In genomic region chr5:107687161-107687560, GRCm38 (mm10) we compare ENCODE assay signal across 20 mouse cellular contexts. TPM values are rescaled to one million over a fixed set of nuclear protein-coding genes. Genes with fewer than 3 reads are reported as not detected.
DNase-seq lines count a peak whose midpoint lies in the region; ATAC-seq lines count a peak whose summit lies in the region.
"Had no signal": no experiment of that assay in that cellular context is flagged by ENCODE, and none has a peak within 500 bp of the region (broad histone marks: within the 10 kb centered on the region; RNA-seq: fewer than 3 reads in every experiment).

No protein-coding gene starts in this region.

- no peak overlapping the region for H3K4me2 ChIP-seq in forebrain, embryonic 11.5 days (ENCODE audit: low read depth, low read length, severe bottlenecking)
- no peak overlapping the region for H3K4me2 ChIP-seq in forebrain, embryonic 14.5 days (ENCODE audit: low read length)
- no peak overlapping the region for H3K4me2 ChIP-seq in intestine, embryonic 14.5 days (ENCODE audit: low read length)
- no peak overlapping the region for H3K4me2 ChIP-seq in intestine, embryonic 15.5 days (replicated peaks)
- H3K4me2 ChIP-seq in neural tube, embryonic 15.5 days, result peak overlapping the region; percentile 85; the same call in 1 of the 2 replicates

- DNase-seq in forebrain, embryonic 11.5 days (ENCODE audit: low spot score), result no peak
- DNase-seq in forebrain, embryonic 14.5 days (ENCODE audit: low spot score), result no peak
- peak; percentile 42 for DNase-seq in intestine, embryonic 14.5 days (ENCODE audit: low spot score)
- DNase-seq in neural tube, embryonic 10.5 days (ENCODE audit: extremely low spot score, low spot score), result no peak
- peak; percentile 37 for DNase-seq in splenic B cell, adult 2 months (ENCODE audit: low read depth, low spot score)
- no peak for DNase-seq in layer of hippocampus, adult 8-10 months (ENCODE audit: low spot score in 2 of 2)

- peaks cover 5% of the 10 kb centered on the region for H3K27me3 ChIP-seq in forebrain, embryonic 11.5 days (ENCODE audit: control insufficient read depth, insufficient read depth, low read length)
- H3K27me3 ChIP-seq in forebrain, embryonic 14.5 days (replicated peaks; ENCODE audit: control insufficient read depth, insufficient read depth, low read length), result 0 out of 2 replicates have a peak, but pooled peaks cover 3% of the 10 kb centered on the region
- no peaks in the 10 kb centered on the region for H3K27me3 ChIP-seq in intestine, embryonic 14.5 days (replicated peaks; ENCODE audit: control insufficient read depth, insufficient read depth, low read length)
- no peaks in the 10 kb centered on the region for H3K27me3 ChIP-seq in intestine, embryonic 15.5 days (replicated peaks)
- peaks cover 12% of the 10 kb centered on the region for H3K27me3 ChIP-seq in neural tube, embryonic 15.5 days (replicated peaks)
- H3K27me3 ChIP-seq in splenic B cell, adult 2 months (ENCODE audit: control insufficient read depth, insufficient read depth, low read length, poor library complexity, severe bottlenecking), result no peaks in the 10 kb centered on the region

- WGBS in forebrain, embryonic 11.5 days, result 93% methylated on average over 5 of the region's 5 CpGs
- WGBS in forebrain, embryonic 14.5 days, result 97% methylated on average over 5 of the region's 5 CpGs
- WGBS in intestine, embryonic 14.5 days, result 94% methylated on average over 5 of the region's 5 CpGs
- 89% methylated on average over 5 of the region's 5 CpGs for WGBS in intestine, embryonic 15.5 days
- 95% methylated on average over 5 of the region's 5 CpGs for WGBS in neural tube, embryonic 15.5 days

- no peak overlapping the region for H3K9ac ChIP-seq in forebrain, embryonic 11.5 days (ENCODE audit: low read length)
- no peak overlapping the region for H3K9ac ChIP-seq in forebrain, embryonic 14.5 days (ENCODE audit: low read length)
- no peak overlapping the region for H3K9ac ChIP-seq in intestine, embryonic 14.5 days (ENCODE audit: low read length)
- no peak overlapping the region for H3K9ac ChIP-seq in intestine, embryonic 15.5 days
- H3K9ac ChIP-seq in neural tube, embryonic 15.5 days (replicated peaks), result no peak overlapping the region
- H3K9ac ChIP-seq: heart, embryonic 12.5 days; kidney, embryonic 15.5 days; liver, embryonic 14.5 days; neural tube, embryonic 13.5 days had no signal

- H3K27ac ChIP-seq in forebrain, embryonic 11.5 days (ENCODE audit: low read depth, low read length), result no peak overlapping the region
- H3K27ac ChIP-seq in forebrain, embryonic 14.5 days (ENCODE audit: low read depth, low read length), result no peak overlapping the region
- no peak overlapping the region for H3K27ac ChIP-seq in intestine, embryonic 14.5 days (ENCODE audit: low read depth)
- H3K27ac ChIP-seq in intestine, embryonic 15.5 days, result no peak overlapping the region
- H3K27ac ChIP-seq in neural tube, embryonic 15.5 days (replicated peaks), result no peak overlapping the region
- H3K27ac ChIP-seq: hindbrain, embryonic 12.5 days; kidney, embryonic 15.5 days; liver, embryonic 14.5 days had no signal

- no peaks in the 10 kb centered on the region for H3K4me1 ChIP-seq in forebrain, embryonic 11.5 days (replicated peaks; ENCODE audit: control insufficient read depth, insufficient read depth, low read length)
- H3K4me1 ChIP-seq in forebrain, embryonic 14.5 days (ENCODE audit: control insufficient read depth, insufficient read depth, low read length), result no peaks in the 10 kb centered on the region; the same call in 1 of the 2 replicates
- 0 out of 2 replicates have a peak, but pooled peaks cover 6% of the 10 kb centered on the region for H3K4me1 ChIP-seq in intestine, embryonic 14.5 days (replicated peaks; ENCODE audit: control insufficient read depth, insufficient read depth, low read length)
- H3K4me1 ChIP-seq in intestine, embryonic 15.5 days (replicated peaks), result peaks cover 4% of the 10 kb centered on the region
- H3K4me1 ChIP-seq in neural tube, embryonic 15.5 days, result peaks cover 12% of the 10 kb centered on the region

- H3K36me3 ChIP-seq in forebrain, embryonic 11.5 days (ENCODE audit: control insufficient read depth, insufficient read depth, low read length), result no peaks in the 10 kb centered on the region
- H3K36me3 ChIP-seq in forebrain, embryonic 14.5 days (ENCODE audit: control insufficient read depth, insufficient read depth, low read length), result no peaks in the 10 kb centered on the region
- no peaks in the 10 kb centered on the region for H3K36me3 ChIP-seq in intestine, embryonic 14.5 days (ENCODE audit: control insufficient read depth, insufficient read depth, low read length)
- H3K36me3 ChIP-seq in intestine, embryonic 15.5 days, result no peaks in the 10 kb centered on the region
- H3K36me3 ChIP-seq in neural tube, embryonic 15.5 days, result no peaks in the 10 kb centered on the region
- no peaks in the 10 kb centered on the region for H3K36me3 ChIP-seq in splenic B cell, adult 2 months (ENCODE audit: control insufficient read depth, insufficient read depth, low read length, poor library complexity, severe bottlenecking)
- H3K36me3 ChIP-seq: embryonic facial prominence, embryonic 13.5 days; heart, embryonic 12.5 days; hindbrain, embryonic 12.5 days; kidney, embryonic 15.5 days; limb, embryonic 15.5 days; neural tube, embryonic 13.5 days had no signal

- no peak overlapping the region for H3K4me3 ChIP-seq in forebrain, embryonic 11.5 days (ENCODE audit: low read depth, low read length)
- no peak overlapping the region for H3K4me3 ChIP-seq in forebrain, embryonic 14.5 days (ENCODE audit: low read depth, low read length)
- H3K4me3 ChIP-seq in intestine, embryonic 14.5 days (ENCODE audit: low read depth, low read length), result no peak overlapping the region
- no peak overlapping the region for H3K4me3 ChIP-seq in intestine, embryonic 15.5 days (replicated peaks)
- no peak overlapping the region for H3K4me3 ChIP-seq in neural tube, embryonic 15.5 days (replicated peaks)

- no peaks in the 10 kb centered on the region; the same call in 1 of the 2 replicates for H3K9me3 ChIP-seq in forebrain, embryonic 11.5 days (ENCODE audit: control insufficient read depth, low read length)
- H3K9me3 ChIP-seq in forebrain, embryonic 14.5 days (replicated peaks; ENCODE audit: control insufficient read depth, low read length), result no peaks in the 10 kb centered on the region
- H3K9me3 ChIP-seq in intestine, embryonic 14.5 days (ENCODE audit: control insufficient read depth, low read length), result no peaks in the 10 kb centered on the region
- H3K9me3 ChIP-seq in intestine, embryonic 15.5 days, result no peaks in the 10 kb centered on the region
- H3K9me3 ChIP-seq in neural tube, embryonic 15.5 days (replicated peaks), result no peaks in the 10 kb centered on the region
- H3K9me3 ChIP-seq: embryonic facial prominence, embryonic 13.5 days; heart, embryonic 12.5 days; hindbrain, embryonic 12.5 days; kidney, embryonic 15.5 days; limb, embryonic 15.5 days; neural tube, embryonic 13.5 days had no signal

- ATAC-seq in forebrain, embryonic 11.5 days (replicated peaks; ENCODE audit: low FRiP score), result 0 out of 2 replicates have a peak, but pooled peaks have one; percentile 18
- ATAC-seq in forebrain, embryonic 14.5 days, result no peak
- ATAC-seq in intestine, embryonic 14.5 days (replicated peaks; ENCODE audit: low FRiP score, low TSS enrichment, low read depth), result no peak
- ATAC-seq in intestine, embryonic 15.5 days, result no peak
- no peak for ATAC-seq in neural tube, embryonic 15.5 days (ENCODE audit: low FRiP score)

RNA-seq across cellular contexts. Expression of gene Gfi1, which starts 38.7 kb away (rescaled TPM):
- polyA plus RNA-seq in forebrain, embryonic 11.5 days (2014; fragmentation: Nextera tagmentation; extraction: Ambion mirVana), result 0.07 TPM in 1 of 2 replicates, not detected in the other
- not detected in 2 replicates for polyA plus RNA-seq in forebrain, embryonic 14.5 days (2014; fragmentation: Nextera tagmentation; extraction: Ambion mirVana)
- polyA plus RNA-seq in intestine, embryonic 14.5 days (2014; fragmentation: Nextera tagmentation; extraction: Ambion mirVana), result 0.69 and 1.4 TPM in 2 replicates
- polyA plus RNA-seq in intestine, embryonic 15.5 days (2015; fragmentation: Nextera tagmentation; extraction: Ambion mirVana), result 1.2 and 2.2 TPM in 2 replicates
- 2.1 TPM in 1 of 2 replicates, not detected in the other for polyA plus RNA-seq in neural tube, embryonic 15.5 days (2015; fragmentation: Nextera tagmentation; extraction: Ambion mirVana)
- total RNA-seq in layer of hippocampus, adult 8-10 months (2022), result not detected
- total RNA-seq: left cerebral cortex, adult 18-20 months; left cerebral cortex, postnatal 25 days; MEL had no signal
- polyA plus RNA-seq: cerebellum, adult 2 months; embryonic facial prominence, embryonic 13.5 days; hindbrain, embryonic 12.5 days; kidney, embryonic 15.5 days; stomach, embryonic 14.5 days had no signal

Comparison
In these comparisons a context has a peak if more than half of its experiments do, and no peak if none do; other contexts are left out.
1. DNase-seq: peak in intestine, embryonic 14.5 days (single experiment) and splenic B cell, adult 2 months (single experiment); none in forebrain, embryonic 11.5 days (single experiment), forebrain, embryonic 14.5 days (single experiment), neural tube, embryonic 10.5 days (single experiment) and layer of hippocampus, adult 8-10 months (0 of 2).